Mouse (Mus musculus) midbrain, embryonic 16.5 days (tissue): ENCODE results near the gene Traf6. TPM values are rescaled to one million over a fixed set of nuclear protein-coding genes. Genes with fewer than 3 reads are reported as not detected.

Experiments
- ATAC-seq: fragments of 200-750 bp; cut with Nextera tagmentation; 2 replicates; pipeline ENCODE4 v1.8.0; 2017; ENCODE audit warnings: moderate TSS enrichment
- H3K27ac ChIP-seq: fragments of 300-500 bp; sonication (generic); 2 replicates; pipeline ENCODE4 v1.5.1; 2014; ENCODE audit warnings: mild to moderate bottlenecking, low read length, mixed read lengths
- H3K27me3 ChIP-seq: fragments of 300-500 bp; sonication (generic); 2 replicates; pipeline ENCODE4 v1.6.1; 2014; ENCODE audit warnings: low read depth, low read length, mixed read lengths; ENCODE audit not compliant: control insufficient read depth, insufficient read depth
- H3K36me3 ChIP-seq: fragments of 300-500 bp; sonication (generic); 2 replicates; pipeline ENCODE4 v1.6.1; 2014; ENCODE audit warnings: mild to moderate bottlenecking, low read length, moderate library complexity, mixed read lengths; ENCODE audit not compliant: control insufficient read depth, insufficient read depth
- H3K4me1 ChIP-seq: fragments of 300-500 bp; sonication (generic); 2 replicates; pipeline ENCODE4 v1.6.1; 2014; ENCODE audit warnings: mild to moderate bottlenecking, low read length, mixed read lengths; ENCODE audit not compliant: control insufficient read depth, insufficient read depth
- H3K4me2 ChIP-seq: fragments of 300-500 bp; sonication (generic); 2 replicates; pipeline ENCODE4 v1.6.1; 2014; ENCODE audit warnings: mild to moderate bottlenecking, low read length, mixed read lengths
- H3K4me3 ChIP-seq: fragments of 300-500 bp; sonication (generic); 2 replicates; pipeline ENCODE4 v1.5.1; 2014; ENCODE audit warnings: low read depth, mild to moderate bottlenecking, low read length, moderate library complexity, mixed read lengths
- H3K9ac ChIP-seq: fragments of 300-500 bp; sonication (generic); 2 replicates; pipeline ENCODE4 v1.6.1; 2014; ENCODE audit warnings: low read depth, low read length, mixed read lengths
- H3K9me3 ChIP-seq: fragments of 300-500 bp; sonication (generic); replicated peaks from 2 replicates; pipeline ENCODE4 v1.6.1; 2014; ENCODE audit warnings: mild to moderate bottlenecking, low read length, mixed read lengths; ENCODE audit not compliant: control insufficient read depth, poor library complexity, severe bottlenecking
- WGBS: fragments of 180-500 bp; shearing (Covaris S2); extraction: QIAGEN DNeasy Blood & Tissue Kit; methylation state at CpG from one replicate; pipeline ENCODE4 v1.1.7; 2014; 5-methylcytosine and 5-hydroxymethylcytosine counted together
- polyA plus RNA-seq: library from polyadenylated mRNA; unstranded; fragments of >200 nt; fragmentation: Nextera tagmentation; extraction: Ambion mirVana; gene quantifications from 2 replicates; pipeline ENCODE4 v1.2.1, GENCODE M21; 2015

Traf6 gene
- polyA plus RNA-seq, 1 experiment from 2014 or later = 5.2 TPM

DNA sequence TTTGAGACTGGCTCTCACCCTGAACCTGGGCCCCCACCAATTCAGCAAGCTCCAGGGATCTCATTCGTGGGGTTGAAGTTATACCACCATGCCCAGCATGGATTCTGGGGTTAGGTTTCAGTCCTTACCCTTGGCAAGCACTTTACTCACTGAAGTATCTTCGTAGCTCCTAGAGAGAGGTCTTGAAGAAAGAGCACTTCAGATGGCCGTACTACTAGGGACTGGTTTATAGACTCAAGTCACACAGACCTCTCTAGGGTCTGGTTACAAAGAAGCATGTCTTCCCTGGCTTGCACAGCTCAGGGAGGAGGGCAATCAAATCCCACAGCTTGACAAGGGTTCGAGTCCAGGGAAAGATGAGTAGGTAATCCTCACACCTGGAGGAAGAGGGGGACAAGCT lies 43.6 kb downstream of the Traf6 start:
- no peak overlapping the region for H3K4me3 ChIP-seq
- no peak overlapping the region for H3K9ac ChIP-seq
- H3K36me3 ChIP-seq = no peaks in the 10 kb centered on the region
- H3K27ac ChIP-seq = no peak overlapping the region
- no peaks in the 10 kb centered on the region for H3K9me3 ChIP-seq
- WGBS = 88% methylated on average over 4 of the region's 4 CpGs
- H3K4me1 ChIP-seq = 0 out of 2 replicates have a peak, but pooled peaks cover 4% of the 10 kb centered on the region
- no peak overlapping the region for H3K4me2 ChIP-seq
- no peak for ATAC-seq
- no peaks in the 10 kb centered on the region for H3K27me3 ChIP-seq

DNA sequence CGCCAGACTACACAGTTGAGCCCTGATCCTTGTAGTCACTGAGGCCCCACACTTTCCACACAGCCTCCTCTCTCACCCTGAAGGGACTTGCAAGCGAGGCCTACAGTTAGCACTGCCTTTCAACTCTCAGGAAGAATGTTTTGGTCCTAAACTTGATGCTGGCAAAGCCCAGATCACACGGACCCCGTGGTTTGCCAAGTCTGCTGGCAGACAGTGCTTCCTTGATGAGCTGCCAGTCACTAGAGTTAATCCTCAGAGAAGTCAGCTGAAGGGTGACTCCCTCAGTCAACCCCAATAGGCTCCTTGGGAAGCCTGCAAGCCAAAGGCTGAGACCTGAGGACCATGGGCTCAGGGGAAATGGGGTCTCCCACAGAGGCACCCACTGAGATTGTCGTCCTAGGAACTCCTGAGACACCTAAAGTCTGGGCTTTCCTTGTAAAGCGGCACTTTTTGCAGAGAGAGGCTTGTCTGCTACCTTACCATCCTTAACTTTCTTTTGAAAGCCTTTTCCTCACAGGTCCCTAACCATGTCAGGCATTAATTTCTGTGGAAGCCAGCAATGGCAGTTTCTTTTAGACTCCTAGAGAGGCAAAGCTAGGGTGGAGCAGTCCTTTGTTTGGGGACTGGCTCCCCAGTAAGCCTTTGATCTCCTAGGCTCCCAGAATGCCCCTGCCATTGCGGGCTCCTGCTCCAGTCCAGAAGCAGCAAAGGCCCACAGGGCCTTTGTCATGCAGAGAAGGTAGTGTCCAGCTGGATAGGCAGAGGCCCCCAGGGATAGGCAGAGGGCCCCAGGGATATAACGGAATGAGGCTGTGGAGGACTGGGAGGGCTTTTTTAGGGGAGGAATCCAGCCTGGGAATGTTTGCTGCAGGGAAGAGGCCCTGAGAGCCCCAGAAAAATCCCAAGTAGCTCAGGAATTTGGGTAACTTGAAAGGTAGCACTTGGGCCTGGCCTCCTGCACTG lies 44.4 kb downstream of the Traf6 start:
- Histone ChIP-seq H3K4me3 (no peak overlapping the region), H3K9me3 (no peaks in the 10 kb centered on the region), H3K27me3 (no peaks in the 10 kb centered on the region), H3K4me1 (0 out of 2 replicates have a peak, but pooled peaks cover 4% of the 10 kb centered on the region), H3K9ac (no peak overlapping the region), H3K27ac (no peak overlapping the region; the same call in 1 of the 2 replicates), H3K36me3 (no peaks in the 10 kb centered on the region), H3K4me2 (no peak overlapping the region)
- peak; percentile 63 for ATAC-seq
- WGBS = 10% methylated on average over 8 of the region's 8 CpGs

DNA sequence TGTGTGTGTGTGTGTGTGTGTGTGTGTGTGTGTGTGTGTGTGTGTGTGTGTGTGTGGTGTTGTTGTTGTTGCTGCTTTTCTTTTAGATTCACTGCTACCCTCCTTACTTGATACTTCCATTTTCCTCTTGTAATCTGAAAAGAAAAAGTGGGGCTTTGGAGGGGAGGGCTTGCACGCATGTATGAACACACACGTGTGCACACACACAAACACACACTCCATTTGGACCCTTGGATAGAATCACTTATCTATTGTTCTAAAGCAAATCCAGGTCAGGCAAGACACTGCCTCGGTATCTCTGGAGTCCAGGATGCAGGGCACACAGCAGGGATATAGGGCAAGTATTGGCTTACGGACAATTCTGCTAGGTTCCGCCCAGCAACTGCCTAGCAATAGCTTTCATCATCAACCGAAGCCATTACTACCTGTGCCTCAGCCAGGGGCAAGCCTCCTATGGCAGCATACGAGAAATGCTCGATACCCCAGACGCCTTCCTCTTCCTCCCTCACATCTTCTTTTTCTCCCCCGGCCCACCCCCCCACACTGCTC lies 45.2 kb downstream of the Traf6 start:
- Histone ChIP-seq H3K27ac (no peak overlapping the region), H3K4me1 (0 out of 2 replicates have a peak, but pooled peaks cover 4% of the 10 kb centered on the region), H3K4me3 (no peak overlapping the region), H3K4me2 (no peak overlapping the region), H3K27me3 (no peaks in the 10 kb centered on the region), H3K36me3 (no peaks in the 10 kb centered on the region), H3K9ac (no peak overlapping the region), H3K9me3 (no peaks in the 10 kb centered on the region)
- 37% methylated on average over 10 of the region's 10 CpGs for WGBS
- peak; percentile 43 for ATAC-seq

DNA sequence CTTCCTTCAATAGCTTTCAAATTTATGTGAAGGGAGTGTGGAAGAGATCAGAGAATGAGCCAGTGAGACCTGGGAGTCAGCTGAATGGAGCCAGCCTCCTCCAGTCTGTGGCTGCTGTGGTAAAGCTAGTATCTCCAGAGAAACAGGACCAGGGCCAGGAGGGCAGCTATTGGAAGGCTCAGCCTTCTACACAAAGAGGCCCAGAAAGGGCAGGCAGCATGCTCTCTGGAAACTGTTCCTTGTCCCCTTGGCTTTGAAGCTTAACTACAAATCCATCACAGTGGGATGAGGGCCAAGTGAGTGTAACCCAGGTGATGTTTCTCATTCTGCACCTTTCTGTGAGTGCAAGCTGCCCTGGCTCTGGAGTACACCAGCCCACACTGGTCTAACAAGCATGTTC lies 49.6 kb downstream of the Traf6 start:
- Histone ChIP-seq H3K4me2 (no peak overlapping the region), H3K4me1 (0 out of 2 replicates have a peak, but pooled peaks cover 4% of the 10 kb centered on the region), H3K27ac (no peak overlapping the region), H3K9me3 (no peaks in the 10 kb centered on the region), H3K4me3 (no peak overlapping the region), H3K36me3 (no peaks in the 10 kb centered on the region), H3K27me3 (no peaks in the 10 kb centered on the region), H3K9ac (no peak overlapping the region)
- ATAC-seq = no peak

DNA sequence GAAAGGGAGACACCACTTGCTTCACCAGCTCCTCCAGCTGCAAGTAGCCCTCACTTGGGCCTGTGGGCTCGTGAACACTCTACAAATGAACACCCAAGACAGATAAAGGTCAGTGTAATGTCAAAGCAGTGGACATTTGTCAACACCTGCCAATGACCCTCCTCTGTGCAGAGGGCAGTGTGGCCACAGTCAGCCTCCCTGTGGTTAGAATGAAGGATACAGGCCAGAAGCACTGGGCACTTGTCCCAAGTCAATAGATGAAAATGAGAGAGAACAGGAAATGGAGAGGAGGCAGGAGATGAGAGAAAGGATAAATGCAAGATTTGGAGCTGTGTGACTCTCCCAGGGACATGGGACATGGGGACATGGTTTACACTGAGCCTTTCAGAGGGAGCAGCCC lies 51.2 kb downstream of the Traf6 start:
- Histone ChIP-seq H3K9me3 (no peaks in the 10 kb centered on the region), H3K4me1 (no peaks in the 10 kb centered on the region), H3K4me2 (no peak overlapping the region), H3K36me3 (no peaks in the 10 kb centered on the region), H3K27me3 (no peaks in the 10 kb centered on the region), H3K9ac (no peak overlapping the region), H3K4me3 (no peak overlapping the region), H3K27ac (no peak overlapping the region)
- ATAC-seq = no peak
- 71% methylated on average over 1 of the region's 1 CpGs for whole genome bisulfite sequencing

DNA sequence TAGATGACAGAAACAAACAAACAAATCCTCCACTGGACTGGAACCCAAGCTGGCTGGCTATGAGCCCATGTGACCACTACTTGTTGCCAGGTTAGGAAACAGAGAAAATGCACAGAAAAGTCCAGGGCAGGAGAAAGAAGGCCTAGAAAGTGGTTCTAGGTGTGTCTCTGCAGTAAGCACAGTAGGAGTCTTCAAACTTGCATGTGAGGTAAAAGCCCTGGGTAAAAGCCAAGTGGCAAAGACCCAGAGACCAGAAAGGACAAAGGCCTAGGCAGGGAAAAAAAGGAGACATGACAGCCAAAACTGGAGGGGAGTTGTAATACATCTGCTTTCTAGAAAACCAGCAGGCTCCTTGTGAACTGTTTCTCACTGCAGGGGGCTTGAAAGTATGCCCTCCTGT lies 52.7 kb downstream of the Traf6 start:
- Histone ChIP-seq H3K27ac (0 out of 2 replicates have a peak overlapping the region, but pooled peaks have one; percentile 1), H3K4me2 (no peak overlapping the region)

DNA sequence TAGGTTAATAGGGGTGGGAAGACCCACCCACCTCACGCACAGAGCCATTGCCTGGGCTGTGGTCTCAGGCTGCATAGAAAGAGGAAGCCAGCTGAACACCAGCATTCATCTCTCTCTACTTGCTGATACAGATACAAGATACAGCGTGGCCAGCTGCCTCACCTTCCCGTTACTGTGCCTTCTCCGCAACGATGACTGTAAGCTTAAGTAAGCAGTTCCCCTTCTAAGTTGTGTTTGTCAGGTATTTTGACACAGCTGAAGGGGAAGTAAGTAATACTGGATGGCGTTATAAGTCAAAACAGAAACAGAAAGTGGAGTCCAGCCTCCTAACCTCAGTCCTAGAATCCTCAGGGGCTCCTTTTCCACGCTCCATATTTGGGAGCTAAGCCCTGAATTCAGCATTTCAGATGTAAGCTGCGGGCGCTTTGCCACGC lies 54.6 kb downstream of the Traf6 start:
- 93% methylated on average over 10 of the region's 10 CpGs for WGBS
- Histone ChIP-seq H3K4me3 (no peak overlapping the region), H3K4me2 (no peak overlapping the region), H3K9me3 (no peaks in the 10 kb centered on the region), H3K27ac (no peak overlapping the region), H3K27me3 (no peaks in the 10 kb centered on the region), H3K9ac (no peak overlapping the region), H3K4me1 (no peaks in the 10 kb centered on the region), H3K36me3 (no peaks in the 10 kb centered on the region)
- no peak for ATAC-seq

More for the DNA sequence above, 52.7 kb downstream of the Traf6 start:
- H3K27me3 ChIP-seq = no peaks in the 10 kb centered on the region
- no peak for ATAC-seq
- no peak overlapping the region for H3K9ac ChIP-seq
- no peaks in the 10 kb centered on the region for H3K4me1 ChIP-seq
- no peaks in the 10 kb centered on the region for H3K9me3 ChIP-seq
- H3K4me3 ChIP-seq = no peak overlapping the region
- no peaks in the 10 kb centered on the region for H3K36me3 ChIP-seq

DNA sequence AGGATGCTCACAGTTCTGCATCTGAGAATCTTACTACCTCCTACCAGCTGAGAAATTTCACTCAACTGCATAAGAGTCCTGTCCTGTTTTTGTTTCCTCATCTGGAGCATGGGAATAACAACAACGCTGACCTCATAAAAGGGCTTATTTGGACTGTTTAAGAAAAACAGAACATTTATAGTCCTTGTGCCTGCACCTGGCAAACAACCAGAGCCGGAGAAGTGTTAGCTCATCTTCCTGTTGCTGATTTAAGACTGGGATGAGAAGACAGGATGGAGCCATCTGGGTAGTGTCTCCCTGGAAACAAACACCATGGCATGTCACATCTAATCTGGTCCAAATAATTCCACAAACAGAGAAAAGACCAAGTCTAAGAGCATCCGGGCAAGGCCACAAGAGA lies 55.3 kb downstream of the Traf6 start:
- Histone ChIP-seq H3K27me3 (no peaks in the 10 kb centered on the region), H3K4me1 (no peaks in the 10 kb centered on the region), H3K4me2 (no peak overlapping the region), H3K9ac (no peak overlapping the region), H3K4me3 (no peak overlapping the region), H3K36me3 (no peaks in the 10 kb centered on the region), H3K27ac (no peak overlapping the region), H3K9me3 (no peaks in the 10 kb centered on the region)
- WGBS = 92% methylated on average over 3 of the region's 3 CpGs
- no peak for ATAC-seq

DNA sequence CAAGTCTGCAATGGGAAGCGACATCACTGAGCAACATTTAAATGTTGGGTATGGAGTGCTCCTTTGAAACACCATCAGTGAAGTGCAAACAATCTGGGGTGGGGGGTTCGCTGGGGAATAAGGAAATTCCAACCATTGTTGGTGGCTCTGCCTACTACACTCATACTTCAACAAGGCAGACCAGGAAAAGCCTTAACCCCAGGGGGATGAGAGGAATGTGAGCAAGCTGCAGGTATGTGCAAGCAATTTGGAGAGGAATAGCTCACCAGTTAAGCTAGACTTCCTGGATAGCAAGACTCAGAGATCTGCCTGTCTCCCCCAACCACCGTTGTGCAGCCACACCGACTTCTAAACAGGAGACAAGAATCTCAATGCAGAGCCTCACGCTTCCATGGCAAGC lies 61.7 kb downstream of the Traf6 start:
- WGBS = 83% methylated on average over 5 of the region's 5 CpGs
- Histone ChIP-seq H3K27me3 (no peaks in the 10 kb centered on the region), H3K9ac (no peak overlapping the region), H3K36me3 (no peaks in the 10 kb centered on the region), H3K4me3 (no peak overlapping the region), H3K27ac (no peak overlapping the region), H3K9me3 (no peaks in the 10 kb centered on the region), H3K4me1 (no peaks in the 10 kb centered on the region), H3K4me2 (no peak overlapping the region)
- no peak for ATAC-seq
